15 mouse cellular contexts compared by ENCODE assay signal in the genomic region with DNA sequence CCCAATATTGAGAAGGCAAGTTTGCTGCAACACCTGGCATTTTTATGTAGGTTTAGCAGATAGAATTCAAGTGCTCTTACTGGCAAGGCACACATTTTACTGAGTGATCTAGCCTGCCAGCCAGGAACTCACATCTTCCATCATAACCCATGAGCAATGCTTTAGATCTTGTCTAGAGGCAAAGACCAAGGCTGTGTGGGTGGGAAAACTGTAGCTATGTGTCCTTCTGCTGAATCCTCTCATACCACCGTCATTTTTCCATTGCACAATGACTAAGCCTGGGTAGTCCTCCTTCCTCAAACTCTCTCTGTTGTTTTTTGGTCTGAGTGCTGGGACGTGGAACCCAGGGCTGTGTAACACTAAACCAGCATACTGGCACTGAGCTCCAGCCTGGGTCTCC.
"Had no signal": no experiment of that assay in that cellular context is flagged by ENCODE, and none has a peak within 500 bp of the region (broad histone marks: within the 10 kb centered on the region; RNA-seq: fewer than 3 reads in every experiment).

No protein-coding gene starts in this region.

- ATAC-seq: lung, postnatal 0 days; midbrain, embryonic 13.5 days had no signal

- H3K9me3 ChIP-seq: kidney, embryonic 15.5 days; limb, embryonic 15.5 days; midbrain, embryonic 13.5 days; neural tube, embryonic 15.5 days had no signal

- H3K27ac ChIP-seq: kidney, embryonic 15.5 days; limb, embryonic 15.5 days; liver, embryonic 14.5 days; midbrain, embryonic 13.5 days; neural tube, embryonic 15.5 days had no signal

- H3K4me3 ChIP-seq: kidney, embryonic 15.5 days; limb, embryonic 15.5 days; midbrain, embryonic 13.5 days; myocyte; neural tube, embryonic 15.5 days had no signal

- H3K9ac ChIP-seq: kidney, embryonic 15.5 days; limb, embryonic 15.5 days; liver, embryonic 14.5 days; midbrain, embryonic 13.5 days; neural tube, embryonic 15.5 days had no signal

- H3K27me3 ChIP-seq: kidney, embryonic 15.5 days; limb, embryonic 15.5 days; midbrain, embryonic 13.5 days; neural tube, embryonic 15.5 days had no signal

- H3K36me3 ChIP-seq: kidney, embryonic 15.5 days; limb, embryonic 15.5 days; midbrain, embryonic 13.5 days; neural tube, embryonic 15.5 days had no signal

- DNase-seq: kidney, postnatal 36 days; layer of hippocampus, adult 9-11 months; layer of hippocampus, postnatal 36 days; lung, adult 2 months; lung, postnatal 36 days; right cerebral cortex, adult 18-20 months; right cerebral cortex, postnatal 25 days; thymus, postnatal 4 days had no signal

- H3K4me1 ChIP-seq: kidney, embryonic 15.5 days; midbrain, embryonic 13.5 days; neural tube, embryonic 15.5 days had no signal

- H3K4me2 ChIP-seq: kidney, embryonic 15.5 days; limb, embryonic 15.5 days; midbrain, embryonic 13.5 days; neural tube, embryonic 15.5 days had no signal
